Comparison of ENCODE assay signal across 12 mouse cellular contexts in the genomic region with DNA sequence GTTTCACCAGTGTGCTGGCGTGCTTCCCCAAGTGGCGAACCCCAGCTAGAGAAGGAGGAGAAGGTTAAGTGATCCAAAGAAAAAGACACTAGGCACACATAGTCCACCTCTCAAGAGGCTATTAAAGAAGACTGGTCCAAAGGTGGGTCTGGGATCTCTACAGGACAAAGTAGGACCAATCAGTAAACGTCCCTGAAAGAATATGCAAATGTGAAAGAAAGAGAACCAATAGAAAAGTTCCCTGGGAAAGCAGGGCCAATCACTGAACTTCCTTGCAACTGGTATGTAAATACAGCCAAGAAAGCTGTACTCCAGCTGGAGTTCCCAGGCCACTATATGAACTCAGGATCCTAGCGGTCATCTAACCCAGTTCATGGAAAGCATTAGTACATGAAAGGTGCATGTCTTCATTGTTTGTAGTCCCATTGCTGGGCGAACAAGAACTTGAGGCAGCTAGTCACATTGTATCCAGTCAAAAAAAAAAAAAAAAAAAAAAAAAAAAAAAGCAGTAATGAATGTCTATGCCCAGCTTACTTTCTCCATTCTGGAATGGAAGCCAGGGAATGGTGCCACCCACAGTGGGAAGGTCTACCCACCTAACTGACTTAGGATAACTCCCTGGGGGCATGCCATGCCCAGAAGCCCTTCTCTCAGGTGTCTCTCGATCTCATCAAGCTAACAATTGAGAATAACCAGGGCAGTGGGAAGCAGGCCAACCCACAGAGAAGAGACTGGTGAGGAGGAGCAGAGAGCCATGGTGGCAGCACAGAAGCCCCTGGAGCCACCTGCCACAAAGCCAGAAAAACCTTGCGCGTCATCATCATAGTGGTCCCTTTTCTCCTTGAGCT.
DNase-seq lines count a peak whose midpoint lies in the region; ATAC-seq and TF ChIP-seq lines count a peak whose summit lies in the region.
"Had no signal": no experiment of that assay in that cellular context is flagged by ENCODE, and none has a peak within 500 bp of the region (broad histone marks: within the 10 kb centered on the region; RNA-seq: fewer than 3 reads in every experiment).

No protein-coding gene starts in this region.

- 79% methylated on average over 8 of the region's 8 CpGs for WGBS in kidney, adult 2 months
- WGBS in neural tube, embryonic 15.5 days, result 78% methylated on average over 8 of the region's 8 CpGs
- WGBS in heart, embryonic 10.5 days, result 90% methylated on average over 8 of the region's 8 CpGs

- H3K4me2 ChIP-seq in neural tube, embryonic 15.5 days, result no peak overlapping the region
- H3K4me2 ChIP-seq: liver, embryonic 13.5 days had no signal

- peaks cover 40% of the 10 kb centered on the region for H3K4me1 ChIP-seq in kidney, adult 2 months (ENCODE audit: control insufficient read depth, insufficient read depth, low read length)
- H3K4me1 ChIP-seq in neural tube, embryonic 15.5 days, result peaks cover 37% of the 10 kb centered on the region
- peaks cover 76% of the 10 kb centered on the region for H3K4me1 ChIP-seq in heart, embryonic 10.5 days

- H3K4me3 ChIP-seq in kidney, adult 2 months (ENCODE audit: insufficient read depth, low read depth, low read length), result no peak overlapping the region
- no peak overlapping the region for H3K4me3 ChIP-seq in neural tube, embryonic 15.5 days (replicated peaks)
- H3K4me3 ChIP-seq in heart, embryonic 10.5 days, result no peak overlapping the region
- H3K4me3 ChIP-seq: liver, embryonic 13.5 days had no signal

- intact Hi-C loops in gastrocnemius, postnatal 36 days (cut with DNase I), result no loop called here

- H3K9ac ChIP-seq in neural tube, embryonic 15.5 days (replicated peaks), result no peak overlapping the region
- H3K9ac ChIP-seq: liver, embryonic 13.5 days had no signal

- no peak overlapping the region for H3K27ac ChIP-seq in kidney, adult 2 months (ENCODE audit: insufficient read depth, low read depth, low read length)
- H3K27ac ChIP-seq in neural tube, embryonic 15.5 days (replicated peaks), result 0 out of 2 replicates have a peak overlapping the region, but pooled peaks have one; percentile 18
- H3K27ac ChIP-seq in heart, embryonic 10.5 days, result no peak overlapping the region
- H3K27ac ChIP-seq: liver, embryonic 13.5 days had no signal

- peak; percentile 50 to 69 for ATAC-seq in hematopoietic stem cell, adult 5-6 weeks (replicated peaks in 1 of 2; ENCODE audit: insufficient read depth in 1 of 2, low FRiP score in 2 of 2, low TSS enrichment in 1 of 2, low read depth in 1 of 2, poor library complexity in 2 of 2, severe bottlenecking in 2 of 2)
- no peak for ATAC-seq in neural tube, embryonic 15.5 days (ENCODE audit: low FRiP score)

- H3K36me3 ChIP-seq in kidney, adult 2 months (ENCODE audit: control insufficient read depth, insufficient read depth, low read length), result no peaks in the 10 kb centered on the region
- no peaks in the 10 kb centered on the region for H3K36me3 ChIP-seq in neural tube, embryonic 15.5 days
- peaks cover 3% of the 10 kb centered on the region; the same call in 1 of the 2 replicates for H3K36me3 ChIP-seq in heart, embryonic 10.5 days
- H3K36me3 ChIP-seq: liver, embryonic 13.5 days had no signal

- H3K27me3 ChIP-seq in kidney, adult 2 months (replicated peaks; ENCODE audit: control insufficient read depth, insufficient read depth, low read length), result no peaks in the 10 kb centered on the region
- H3K27me3 ChIP-seq in neural tube, embryonic 15.5 days (replicated peaks), result no peaks in the 10 kb centered on the region
- H3K27me3 ChIP-seq in heart, embryonic 10.5 days (ENCODE audit: insufficient read depth, poor library complexity, severe bottlenecking), result no peaks in the 10 kb centered on the region
- H3K27me3 ChIP-seq: liver, embryonic 13.5 days had no signal

- peak; percentile 39 for DNase-seq in kidney, adult 2 months
- no peak for DNase-seq in kidney, adult 18-20 months
- DNase-seq in thymus, postnatal 25 days, result peak; percentile 2
- no peak for DNase-seq in thymus, postnatal 0 days (ENCODE audit: low spot score)
- DNase-seq in heart, embryonic 10.5 days (ENCODE audit: low spot score), result no peak
- DNase-seq in gastrocnemius, postnatal 36 days, result no peak
- DNase-seq: cerebellum, adult 8-10 months; heart, postnatal 14 days; kidney, postnatal 10 days; liver, embryonic 13.5 days had no signal

- TF ChIP-seq CTCF in kidney, adult 2 months (conservative IDR thresholded peaks at IDR 0.05; ENCODE audit: insufficient read depth, insufficient read length, low read depth, low read length), result no peak

- TF ChIP-seq POLR2A in kidney, adult 2 months (IDR thresholded peaks at IDR 0.05; ENCODE audit: low read depth, low read length), result no peak

- no peaks in the 10 kb centered on the region for H3K9me3 ChIP-seq in neural tube, embryonic 15.5 days (replicated peaks)
- no peaks in the 10 kb centered on the region for H3K9me3 ChIP-seq in heart, embryonic 10.5 days
- H3K9me3 ChIP-seq: liver, embryonic 13.5 days had no signal

Comparison
In these comparisons a context has a peak if more than half of its experiments do, and no peak if none do; other contexts are left out.
1. DNase-seq: peak in kidney, adult 2 months (single experiment) and thymus, postnatal 25 days (single experiment); none in kidney, adult 18-20 months (single experiment), thymus, postnatal 0 days (single experiment), heart, embryonic 10.5 days (single experiment) and gastrocnemius, postnatal 36 days (0 of 2).